Mouse (Mus musculus): ENCODE data around the gene Fis1. TPM values are rescaled to one million over a fixed set of nuclear protein-coding genes. Genes with fewer than 3 reads are reported as not detected.
"Not testable (repeated sequence)": the region's sequence is repeated elsewhere in the genome, so short reads cannot be mapped to it uniquely, and the experiment has no call there.

The Fis1 gene
- polyA plus RNA-seq, 3 experiments from 2014 or later = 413 to 465 (median 425) TPM

- no peak for ATAC-seq
These were observed 12.1 kb upstream of the Fis1 start for GRCm38 (mm10) chr5:136940845-136941560.

GRCm38 (mm10) chr5:136942781-136943180 is 10.3 kb upstream of the Fis1 start:
- ATAC-seq = no peak

- no peak for ATAC-seq
These were observed 9.7 kb upstream of the Fis1 start for GRCm38 (mm10) chr5:136943382-136943781.

GRCm38 (mm10) chr5:136945084-136945483 is 8.0 kb upstream of the Fis1 start:
- no peak for ATAC-seq

- ATAC-seq = no peak
These were observed 5.2 kb upstream of the Fis1 start for GRCm38 (mm10) chr5:136947874-136948273.

GRCm38 (mm10) chr5:136949551-136950336 is 3.3 kb upstream of the Fis1 start:
- not testable (repeated sequence) for ATAC-seq

GRCm38 (mm10) chr5:136950521-136950920 is 2.6 kb upstream of the Fis1 start:
- no peak for ATAC-seq

GRCm38 (mm10) chr5:136952153-136952552 is 922 bp upstream of the Fis1 start:
- ATAC-seq = no peak

- no peak for ATAC-seq
These were observed 421 bp downstream of the Fis1 start for GRCm38 (mm10) chr5:136953440-136953951.

- ATAC-seq = no peak
These were observed 2.5 kb downstream of the Fis1 start for GRCm38 (mm10) chr5:136955622-136956021.

- no peak for ATAC-seq
These were observed 4.2 kb downstream of the Fis1 start for GRCm38 (mm10) chr5:136957250-136957649.

GRCm38 (mm10) chr5:136958991-136959605 is 6.0 kb downstream of the Fis1 start:
- ATAC-seq = no peak

GRCm38 (mm10) chr5:136960053-136960452 is 7.0 kb downstream of the Fis1 start:
- ATAC-seq = no peak

GRCm38 (mm10) chr5:136961334-136961982 is 8.4 kb downstream of the Fis1 start:
- ATAC-seq = peak; percentile 6

GRCm38 (mm10) chr5:136961983-136962461 is 8.9 kb downstream of the Fis1 start:
- ATAC-seq = peak; percentile 93

- peak; percentile 60 for ATAC-seq
These were observed 9.4 kb downstream of the Fis1 start for GRCm38 (mm10) chr5:136962501-136962900.

GRCm38 (mm10) chr5:136962966-136963540 is 10.0 kb downstream of the Fis1 start:
- no peak for ATAC-seq

- no peak for ATAC-seq
These were observed 12.1 kb downstream of the Fis1 start for GRCm38 (mm10) chr5:136965210-136965609.

GRCm38 (mm10) chr5:136965686-136966085 is 12.6 kb downstream of the Fis1 start:
- ATAC-seq = no peak

- ATAC-seq = no peak
These were observed 13.3 kb downstream of the Fis1 start, which contains the start of gene Cldn15 for GRCm38 (mm10) chr5:136966331-136966730. Gene Cldn15, plus strand, starts transcription at chr5:136966616.

- no peak for ATAC-seq
These were observed 13.9 kb downstream of the Fis1 start for GRCm38 (mm10) chr5:136966861-136967455.

- ATAC-seq = no peak
These were observed 14.5 kb downstream of the Fis1 start for GRCm38 (mm10) chr5:136967592-136967991.
